Mouse (Mus musculus) G1E (cell line): ENCODE measurements around the gene Rhoc.

Experiments
- CTCF ChIP-seq: IDR thresholded peaks from 2 replicates; pipeline ENCODE4 v1.5.1; 2012; ENCODE audit warnings: low read depth, low read length, inconsistent platforms, mixed read lengths
- GATA1 ChIP-seq: IDR thresholded peaks from 2 replicates; pipeline ENCODE4 v1.6.1; 2012; ENCODE audit warnings: borderline replicate concordance, low read length, inconsistent platforms, mixed read lengths
- GATA2 ChIP-seq: IDR thresholded peaks from 2 replicates; pipeline ENCODE4 v1.6.1; 2012; ENCODE audit warnings: low read depth, low read length, inconsistent platforms, borderline replicate concordance
- POLR2AphosphoS5 ChIP-seq: IDR thresholded peaks from 2 replicates; pipeline ENCODE4 v1.6.1; 2012; ENCODE audit warnings: low read depth, low read length, inconsistent platforms; ENCODE audit not compliant: insufficient replicate concordance
- TAL1 ChIP-seq: conservative IDR thresholded peaks from 2 replicates; pipeline ENCODE4 v1.6.1; 2012; ENCODE audit warnings: low read depth, low read length, inconsistent platforms, mixed read lengths

- TF ChIP-seq CTCF (peak; percentile 90), POLR2AphosphoS5 (no peak), TAL1 (no peak), GATA1 (no peak), GATA2 (no peak)
These were observed 8.2 kb upstream of the Rhoc start for GRCm38 (mm10) chr3:104779949-104780348.
